Mouse (Mus musculus) C2C12 (cell line): Measurements from ENCODE around the gene Krt222.

Source experiments
- CTCF ChIP-seq: IDR thresholded peaks from one replicate; pipeline ENCODE4 v1.5.1; 2011; ENCODE audit not compliant: control insufficient read depth, insufficient read depth, insufficient read length
- MAX ChIP-seq: IDR thresholded peaks from one replicate; pipeline ENCODE4 v1.6.1; 2011; ENCODE audit warnings: mild to moderate bottlenecking, control low read depth
- MYOD1 ChIP-seq: IDR thresholded peaks from one replicate; pipeline ENCODE4 v1.6.1; 2011; ENCODE audit warnings: low read depth; ENCODE audit not compliant: control insufficient read depth, insufficient read length
- MYOG ChIP-seq: IDR thresholded peaks from one replicate; pipeline ENCODE4 v1.6.1; 2011; ENCODE audit not compliant: control insufficient read depth, insufficient read length; ENCODE audit errors: extremely low read depth
- USF1 ChIP-seq: IDR thresholded peaks from one replicate; pipeline ENCODE4 v1.6.1; 2011; ENCODE audit warnings: low read depth, mild to moderate bottlenecking, control low read depth, moderate library complexity

GRCm38 (mm10) chr11:99269192-99269591 lies 25.3 kb upstream of the Krt222 start:
- no peak for TF ChIP-seq CTCF
- no peak for TF ChIP-seq MAX
- TF ChIP-seq MYOG, result no peak
- TF ChIP-seq MYOD1, result no peak
- no peak for TF ChIP-seq USF1
